Mouse (Mus musculus) embryo, embryonic 11 days (tissue): Measurements from ENCODE around the gene Nudt14.

Experiments used
- DNase-seq: peaks from one replicate; pipeline ENCODE4 v3.0.0-alpha.2; 2015

The Nudt14 gene

DNA sequence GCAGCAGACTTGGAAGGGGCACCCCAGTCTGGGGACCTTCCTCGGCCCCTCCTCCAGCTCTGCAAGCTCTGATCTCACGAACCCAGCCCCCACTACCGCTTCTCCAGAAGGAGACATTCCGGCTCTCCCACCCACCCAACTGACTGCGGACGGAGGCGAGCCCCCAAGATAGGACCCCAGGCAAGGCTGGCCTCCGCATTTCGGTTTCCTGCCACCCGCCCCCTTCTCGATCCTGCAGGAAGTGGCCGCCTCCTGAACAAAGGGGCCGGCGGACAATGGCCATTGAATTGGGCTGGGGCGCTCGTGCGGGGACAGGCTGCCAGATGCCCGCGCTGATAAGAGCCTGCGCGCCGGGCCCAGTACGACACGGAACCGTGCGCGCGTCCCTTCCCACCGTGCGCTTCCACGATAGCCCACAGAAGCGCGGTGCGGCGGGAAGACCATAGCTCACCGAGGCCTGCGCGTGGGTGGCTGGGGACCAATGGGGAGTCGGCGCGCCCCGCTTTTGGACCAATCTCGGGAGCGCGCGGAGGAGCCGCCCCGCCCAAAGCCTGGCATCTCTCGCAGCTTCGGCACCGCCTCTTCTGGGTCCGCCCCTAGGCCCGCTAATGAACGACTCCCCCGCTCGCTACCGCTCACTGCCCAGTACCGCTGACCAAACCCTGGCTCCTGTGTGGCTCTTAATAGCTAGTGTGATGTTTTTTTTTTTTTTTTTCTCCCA is 8.3 kb upstream of the Nudt14 start:
- peak; percentile 97 for DNase-seq

DNA sequence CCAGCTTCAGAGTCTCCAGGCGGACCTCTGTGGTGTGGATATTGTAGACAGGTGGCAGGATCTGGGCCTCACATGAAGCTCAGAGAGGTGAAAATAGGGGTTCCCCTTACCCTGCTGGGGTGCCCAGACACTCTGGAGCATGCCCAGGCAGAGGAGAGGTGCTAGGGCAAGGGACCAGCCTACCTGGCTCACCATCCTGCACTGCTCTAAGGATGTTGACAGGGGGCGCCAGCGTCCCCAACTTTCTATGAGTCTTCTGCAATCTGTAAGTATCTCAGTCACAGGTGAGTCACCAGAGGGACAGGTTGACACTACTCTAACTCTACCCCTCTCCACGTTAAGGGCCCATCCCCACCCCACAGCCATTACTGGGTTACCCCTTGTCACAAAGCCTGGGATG is 5.4 kb upstream of the Nudt14 start:
- DNase-seq, result no peak

DNA sequence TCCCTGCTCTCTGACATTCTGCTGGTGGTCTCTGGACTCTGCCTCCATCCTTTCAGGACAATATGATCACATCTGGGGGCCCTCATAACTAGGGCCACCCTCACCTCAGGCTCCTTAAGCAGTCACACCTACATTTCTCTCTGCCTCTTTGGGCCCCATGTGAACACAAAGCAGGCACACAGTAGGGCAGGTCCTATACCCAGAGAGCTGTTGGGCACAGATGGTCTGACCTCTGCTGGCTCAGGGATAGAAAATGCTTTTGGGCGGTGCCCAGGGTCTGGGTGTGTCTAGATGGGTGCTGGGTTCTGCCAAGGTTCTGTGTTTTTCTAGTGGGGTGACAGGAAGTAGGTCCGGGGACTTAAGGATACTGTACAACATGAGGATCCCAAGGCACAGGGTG is 1.7 kb upstream of the Nudt14 start:
- no peak for DNase-seq

DNA sequence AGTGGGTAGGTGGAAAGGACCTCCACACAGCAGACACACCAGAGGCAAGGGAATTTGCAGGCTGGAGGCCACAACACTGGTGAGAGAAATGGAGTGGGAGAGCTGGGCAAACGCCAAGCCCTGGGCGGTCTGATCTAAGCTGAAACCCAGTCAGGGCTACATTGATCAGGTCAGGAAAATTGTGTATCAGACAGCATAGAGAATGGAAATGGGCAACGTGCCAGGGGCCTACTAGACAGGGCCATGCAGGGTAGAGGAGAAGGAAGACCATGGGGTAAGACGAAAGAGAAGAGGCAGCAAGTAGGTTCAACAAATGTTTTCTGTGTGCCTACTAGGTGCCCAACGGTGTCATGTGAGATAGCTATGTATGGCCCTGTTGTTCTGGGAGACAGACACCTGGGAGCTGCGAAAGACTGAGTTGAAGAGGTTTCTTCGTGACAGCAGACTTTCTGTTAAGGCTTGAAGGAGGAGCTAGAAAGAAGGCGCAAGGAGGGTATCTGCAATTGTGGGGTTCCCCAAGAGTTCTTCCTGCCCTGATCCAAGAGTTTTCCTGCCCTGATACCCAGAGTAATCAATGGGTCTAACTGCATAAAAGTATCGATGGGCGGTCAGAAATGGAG is 658 bp downstream of the Nudt14 start:
- no peak for DNase-seq

DNA sequence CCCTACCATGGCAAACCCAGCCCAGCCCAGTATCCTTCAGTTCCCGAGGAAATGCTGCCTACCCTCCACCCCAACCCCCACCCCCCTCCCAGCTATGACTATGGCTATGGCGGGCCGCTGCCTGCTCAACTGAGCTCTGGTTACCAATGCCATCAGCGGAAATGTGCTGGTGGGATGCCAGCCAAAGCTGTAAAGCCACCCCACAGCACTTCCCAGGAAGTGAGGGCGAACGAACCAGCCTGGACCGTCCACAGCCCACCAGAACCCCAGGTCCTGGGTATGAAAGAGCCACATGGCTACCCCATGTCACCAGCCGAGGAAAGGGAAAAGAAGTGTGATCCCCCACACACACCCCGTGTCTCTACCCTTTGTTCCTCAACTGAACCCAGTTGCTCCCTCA is 1.2 kb downstream of the Nudt14 start:
- DNase-seq, result no peak

DNA sequence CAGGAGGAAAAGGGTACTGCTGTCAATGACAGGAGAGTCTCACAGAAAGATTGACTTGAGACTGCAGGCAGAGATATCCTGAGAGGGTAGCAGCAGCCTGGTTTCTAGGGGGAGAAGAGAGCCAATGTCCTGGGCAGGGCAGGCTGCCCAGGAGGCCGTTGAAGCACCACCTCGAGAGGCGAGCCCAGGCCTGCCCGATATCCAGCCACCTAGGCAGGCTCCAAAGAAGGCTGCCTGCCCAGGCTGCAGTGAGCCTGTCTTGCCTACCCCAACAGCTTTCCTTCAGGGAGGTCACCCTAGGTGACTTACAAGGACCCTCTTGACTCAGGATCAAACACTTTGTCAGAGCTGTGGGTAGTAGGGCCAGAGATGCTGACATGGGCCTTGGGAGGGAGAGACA is 1.7 kb downstream of the Nudt14 start:
- no peak for DNase-seq

DNA sequence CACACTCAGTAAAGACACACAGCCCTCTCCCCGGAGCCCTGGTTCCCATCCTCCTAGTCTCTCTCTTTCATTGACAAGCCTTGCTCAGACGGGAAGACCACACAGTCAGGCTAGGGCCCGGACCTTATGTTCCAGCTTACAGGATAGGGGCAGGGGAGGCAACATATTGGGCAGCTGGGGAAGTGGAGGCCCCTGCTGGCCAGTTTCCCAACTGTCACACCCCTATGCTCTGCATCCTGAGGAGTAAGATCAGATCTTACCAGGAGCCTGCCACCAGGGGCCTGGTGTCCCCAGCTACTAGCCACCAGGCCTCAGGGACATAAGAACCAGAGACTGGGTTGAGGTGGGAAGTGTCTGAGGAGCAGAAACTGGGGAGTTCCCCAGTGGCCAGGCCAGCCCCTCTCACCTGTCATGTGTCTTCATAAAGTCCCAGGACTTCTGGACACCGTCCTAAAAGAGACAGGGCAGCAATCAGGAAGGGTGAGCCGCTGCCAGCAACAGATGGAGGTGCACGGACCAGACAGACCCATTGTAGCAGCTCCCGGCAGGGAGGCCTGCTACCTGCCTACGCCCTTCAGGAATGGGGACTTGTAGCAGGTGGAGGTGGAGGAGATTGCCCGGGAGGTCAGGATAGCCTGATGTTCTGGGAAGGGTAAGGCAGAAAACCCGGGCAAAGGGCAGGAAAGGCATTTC is 2.9 kb downstream of the Nudt14 start:
- peak; percentile 76 for DNase-seq

DNA sequence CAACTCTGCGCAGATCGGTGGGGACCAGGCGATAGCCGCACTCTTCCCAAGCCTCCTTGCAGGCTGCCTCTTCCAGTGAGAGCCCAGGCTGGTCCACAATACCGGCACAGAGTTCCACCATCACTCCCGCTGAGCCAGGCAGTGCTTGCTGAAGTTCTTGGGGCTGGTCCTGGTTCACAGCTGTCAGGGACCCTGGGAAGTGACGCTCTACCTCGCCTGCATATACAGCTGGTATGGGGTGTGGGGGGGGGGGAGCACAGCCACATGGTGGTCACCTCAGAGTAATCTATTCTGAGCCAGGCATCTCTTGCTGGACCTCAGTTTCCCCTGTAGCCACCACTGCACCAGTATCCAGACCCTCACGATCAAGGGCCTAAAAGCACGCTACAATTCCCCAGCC is 3.6 kb downstream of the Nudt14 start:
- DNase-seq, result no peak

DNA sequence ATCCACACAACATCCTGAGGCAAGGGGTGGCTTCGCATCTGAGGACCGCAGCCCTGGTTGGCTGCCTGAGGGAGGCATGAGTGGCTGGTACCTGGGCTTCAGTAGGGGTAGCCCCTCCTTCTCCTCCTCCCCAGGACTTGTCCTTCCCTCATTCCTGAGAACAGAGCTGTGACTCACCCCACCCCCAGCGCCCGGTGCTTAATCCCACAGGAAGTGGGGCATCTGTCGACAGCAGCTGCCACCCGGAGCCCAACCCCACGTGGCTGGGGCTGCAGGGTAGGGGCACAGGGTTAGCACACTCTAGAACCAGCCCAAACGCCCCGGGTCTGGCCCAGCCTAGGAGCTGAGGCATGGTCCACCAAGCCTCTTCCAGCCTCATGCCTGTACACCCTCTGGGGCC is 4.0 kb downstream of the Nudt14 start:
- DNase-seq, result no peak

DNA sequence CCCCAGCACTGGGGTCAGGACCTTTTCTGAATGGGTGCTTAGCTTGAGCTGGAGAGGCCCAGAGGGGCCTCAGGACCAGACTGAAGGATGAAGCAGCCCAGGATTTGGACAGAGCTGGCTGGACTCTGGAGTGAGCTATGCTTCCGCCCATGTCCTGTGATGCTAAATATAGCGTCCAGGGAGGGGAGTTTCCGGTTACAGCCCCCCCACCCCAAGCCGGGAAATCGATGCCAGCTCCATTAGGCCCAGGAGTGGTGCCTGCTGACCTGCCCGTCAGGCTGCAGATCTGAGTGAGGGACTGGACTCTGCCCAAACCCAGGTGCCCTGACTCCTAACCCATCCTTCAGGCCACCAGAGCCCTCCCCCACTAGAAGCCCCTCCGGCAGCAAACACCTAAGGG is 9.3 kb downstream of the Nudt14 start:
- no peak for DNase-seq

DNA sequence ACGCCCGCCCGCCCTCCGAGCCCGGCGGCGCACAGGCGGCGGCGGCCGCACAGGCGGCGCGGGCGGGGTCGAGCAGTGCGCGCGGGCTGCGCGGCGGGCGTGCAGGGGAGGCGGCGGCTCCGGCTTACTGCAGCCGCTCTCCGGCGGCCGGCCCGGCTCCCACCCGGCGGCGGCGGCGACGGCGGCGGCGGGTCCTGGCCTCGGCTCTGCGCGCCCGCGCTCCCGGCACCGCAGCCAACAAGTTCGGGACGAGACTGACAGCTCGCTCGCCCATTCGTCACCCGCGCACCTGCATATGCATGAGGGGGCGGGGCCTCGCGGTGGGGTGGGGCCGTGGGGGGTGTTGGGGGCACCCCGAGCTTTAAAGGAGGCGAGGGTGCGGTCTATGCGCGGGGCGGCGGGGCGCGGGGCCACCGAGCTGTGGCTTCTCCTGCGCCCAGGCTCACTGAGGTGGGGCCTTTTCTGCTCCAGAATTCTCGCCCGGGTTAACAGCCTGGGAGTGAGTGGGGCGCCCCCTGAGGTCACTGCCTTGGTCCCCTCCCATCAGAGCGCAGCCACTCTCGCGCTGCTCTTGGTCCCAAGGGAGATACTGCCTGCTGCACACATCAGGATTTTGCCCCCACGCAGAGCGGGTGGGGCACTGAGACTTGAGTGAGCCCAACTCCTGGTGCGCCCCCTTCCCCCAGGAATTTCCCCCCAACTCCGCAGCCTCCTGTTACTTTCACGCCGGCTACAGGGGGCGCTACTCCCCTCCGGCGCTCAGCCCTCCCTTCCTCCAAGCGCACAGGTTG is 12.2 kb downstream of the Nudt14 start, which contains the start of gene Jag2:
TSS of gene Jag2 (minus strand) at position 215 of the 791 bp plus-strand sequence.
- peak; percentile 77 for DNase-seq

DNA sequence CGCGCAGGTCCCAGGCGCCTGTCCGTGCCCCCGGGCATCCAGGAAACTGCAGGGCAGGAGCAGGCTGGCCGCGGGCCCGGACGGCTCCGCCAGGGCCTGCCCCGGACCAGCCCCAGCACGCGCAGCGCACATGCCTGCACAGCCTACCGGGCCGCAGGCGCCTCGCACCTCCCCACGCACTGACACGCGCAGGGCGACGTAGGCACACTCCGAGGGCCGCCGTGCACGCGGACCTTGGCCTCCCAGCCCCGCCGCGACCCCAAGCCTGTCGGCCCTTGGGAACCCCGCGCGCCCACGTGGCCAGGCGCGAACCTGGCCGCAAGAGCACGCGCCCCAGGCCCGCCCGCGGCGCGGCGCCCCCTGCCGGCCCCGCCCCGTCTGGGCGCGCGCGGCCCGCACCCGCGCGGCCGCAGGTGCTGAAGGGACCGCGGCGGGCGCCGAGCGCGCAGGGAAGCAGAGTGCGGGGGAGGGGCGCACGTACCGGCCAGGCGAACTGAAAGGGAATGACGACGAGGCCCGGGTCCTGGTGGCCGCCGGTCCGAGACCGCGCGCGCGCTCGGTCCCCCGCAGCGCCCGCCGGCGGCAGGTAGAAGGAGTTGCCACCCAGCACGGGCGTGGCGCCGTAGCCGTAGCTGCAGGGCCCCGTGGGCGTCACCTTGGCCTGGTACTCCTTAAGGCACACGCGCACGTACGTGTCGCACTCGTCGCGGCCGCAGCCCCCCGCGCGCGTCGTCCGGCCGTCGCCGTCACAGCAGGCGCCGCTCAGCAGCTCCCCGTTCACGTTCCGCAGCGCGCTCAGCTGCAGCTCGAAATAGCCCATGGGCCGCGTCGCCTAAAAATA is 13.3 kb downstream of the Nudt14 start:
- peak; percentile 69 for DNase-seq

DNA sequence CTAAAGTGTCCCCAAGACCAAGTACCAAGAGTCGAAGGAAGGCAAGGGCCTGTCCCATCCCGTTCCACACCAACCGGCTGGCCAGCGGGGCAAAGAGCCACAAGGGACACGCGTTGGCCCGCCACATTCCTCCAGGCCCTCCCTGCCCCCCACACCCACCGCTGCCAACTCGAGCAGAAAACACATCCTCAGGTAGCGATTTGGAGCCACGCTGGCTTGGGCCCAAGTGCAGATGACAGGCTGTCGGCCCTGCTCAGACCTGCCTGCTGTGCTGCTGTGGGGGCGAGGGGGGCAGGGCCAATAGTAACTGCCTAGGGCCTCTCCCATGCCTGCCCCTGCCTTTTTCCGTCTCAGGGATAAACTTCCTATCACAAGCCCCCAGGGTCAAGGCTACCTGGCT is 14.7 kb downstream of the Nudt14 start:
- DNase-seq, result no peak

DNA sequence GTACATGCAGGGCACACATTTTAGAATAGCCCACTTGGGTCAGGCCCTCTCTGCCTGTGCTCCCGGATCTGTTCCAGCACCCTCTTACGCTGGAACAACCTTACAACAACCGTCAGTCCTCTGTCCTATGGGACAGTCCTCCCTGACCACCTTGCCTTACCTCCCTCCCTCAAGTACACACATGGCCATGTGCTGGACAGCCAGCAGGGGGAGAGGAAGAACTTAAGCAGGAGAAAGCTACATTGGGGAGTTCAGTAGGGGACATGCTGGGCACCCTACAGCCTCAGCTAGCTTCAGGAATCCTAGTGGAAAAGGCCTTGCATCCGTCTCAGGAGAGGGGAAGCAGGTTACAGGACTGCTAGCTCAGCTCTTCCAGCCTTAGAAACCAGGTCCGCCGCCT is 16.0 kb downstream of the Nudt14 start:
- no peak for DNase-seq

DNA sequence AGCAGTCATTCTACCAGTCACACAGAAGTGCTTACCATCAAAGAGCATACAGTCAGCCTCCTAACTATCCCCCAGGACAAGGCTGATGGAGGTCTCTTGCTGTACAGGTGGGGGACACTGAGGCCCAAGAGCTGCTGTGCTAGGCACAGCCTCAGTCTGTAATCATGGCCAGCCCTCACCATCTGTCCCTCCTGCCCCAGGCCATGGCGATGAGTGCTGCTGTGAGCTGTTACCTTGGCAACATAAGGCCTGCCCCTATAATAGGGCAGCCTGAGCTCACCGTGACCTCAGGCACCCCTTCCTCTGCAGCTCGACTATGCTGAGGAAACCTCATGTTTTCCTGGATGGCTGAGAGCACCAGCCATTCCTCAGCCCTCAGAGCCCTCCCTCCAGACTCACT is 19.4 kb downstream of the Nudt14 start:
- peak; percentile 45 for DNase-seq

DNA sequence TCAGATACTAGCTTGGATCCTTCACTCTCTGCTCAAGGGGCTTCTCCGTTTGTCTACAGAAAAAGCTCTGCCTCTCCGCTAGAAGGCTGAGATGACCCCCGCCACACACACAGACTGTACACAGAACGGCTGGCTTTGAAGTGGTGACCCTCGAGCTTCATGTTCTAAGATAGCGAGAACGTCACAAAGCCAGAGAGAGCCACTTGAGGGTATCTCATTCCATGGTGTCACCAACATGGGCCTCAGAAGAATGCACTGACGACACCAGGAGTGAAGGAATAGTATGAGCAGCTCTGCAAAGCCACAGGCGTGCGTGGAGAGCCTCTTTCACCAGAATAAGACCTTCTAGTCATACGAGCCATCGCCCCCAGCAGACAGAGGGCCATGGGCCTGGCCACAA is 20.4 kb downstream of the Nudt14 start:
- no peak for DNase-seq

DNA sequence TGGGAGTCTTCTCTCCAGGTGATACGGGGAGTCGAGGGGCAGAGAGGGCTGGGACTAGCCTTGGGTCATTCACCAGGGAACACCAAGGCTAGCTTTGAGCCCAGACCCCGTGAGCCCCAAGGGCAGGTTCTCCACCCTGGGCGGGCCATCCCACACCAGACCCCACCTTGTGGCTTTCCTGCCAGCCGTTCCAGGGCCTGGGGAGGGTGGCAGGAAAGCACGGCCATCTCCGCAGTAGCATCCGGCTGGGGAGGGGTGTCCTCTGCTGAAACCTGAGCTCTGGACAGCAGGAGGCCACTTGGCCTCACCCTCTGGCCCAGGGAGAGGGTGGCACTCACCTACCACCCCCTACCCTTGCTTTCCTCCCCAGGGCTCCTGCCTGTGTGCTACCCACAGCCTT is 24.0 kb downstream of the Nudt14 start:
- DNase-seq, result no peak

DNA sequence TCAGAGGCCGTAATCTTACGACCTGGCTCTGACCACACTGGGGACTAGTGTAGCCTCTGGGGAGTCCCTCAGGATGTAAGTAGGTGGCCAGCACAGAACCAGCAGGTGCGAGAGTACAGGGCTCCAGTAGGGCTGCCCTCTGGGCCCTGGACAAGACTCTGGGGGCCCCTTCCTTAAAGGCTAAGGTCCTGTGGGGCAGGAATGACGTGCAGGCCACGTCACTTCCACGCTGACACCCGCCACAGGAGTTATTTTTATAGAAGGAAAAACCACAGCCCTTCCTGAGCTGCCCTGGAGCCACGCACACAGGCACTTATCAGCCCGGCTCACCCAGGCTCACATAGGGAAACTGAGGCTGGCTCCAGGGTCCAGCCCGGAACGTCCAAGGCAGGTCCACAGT is 24.4 kb downstream of the Nudt14 start:
- DNase-seq, result no peak

DNA sequence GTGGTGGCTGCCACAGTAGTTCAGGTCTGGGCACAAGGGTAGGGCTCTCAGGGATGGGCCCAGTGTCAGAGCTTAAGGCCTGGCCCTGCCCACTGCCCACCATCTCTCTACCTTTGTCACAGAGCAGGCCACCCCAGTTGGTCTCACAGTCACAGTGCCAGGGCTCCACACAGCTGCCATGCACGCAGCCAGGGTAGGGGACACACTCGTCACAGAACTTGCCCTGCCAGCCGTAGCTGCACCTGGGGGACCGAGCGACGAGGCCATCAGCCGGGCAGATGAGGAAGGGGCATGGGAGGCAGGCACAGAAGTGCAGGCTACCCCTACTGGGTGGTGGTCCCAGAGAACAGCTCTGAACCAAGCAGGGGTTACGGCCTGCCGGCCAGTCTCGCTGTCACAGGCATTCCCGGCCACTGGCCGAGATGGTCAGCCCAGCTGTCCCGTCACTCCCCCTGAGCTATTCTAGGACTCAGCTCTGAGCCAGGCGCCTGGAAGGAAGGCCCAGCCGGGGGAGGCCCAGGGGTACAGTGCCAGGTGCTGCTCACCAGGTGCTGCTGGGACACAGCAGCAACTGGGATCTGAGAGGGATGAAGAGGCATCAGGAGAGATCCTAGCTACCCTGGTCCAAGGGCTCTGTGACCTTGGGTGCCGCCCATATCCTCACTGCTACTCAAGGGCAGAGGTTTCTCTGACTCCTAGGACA is 25.1 kb downstream of the Nudt14 start:
- DNase-seq, result no peak

DNA sequence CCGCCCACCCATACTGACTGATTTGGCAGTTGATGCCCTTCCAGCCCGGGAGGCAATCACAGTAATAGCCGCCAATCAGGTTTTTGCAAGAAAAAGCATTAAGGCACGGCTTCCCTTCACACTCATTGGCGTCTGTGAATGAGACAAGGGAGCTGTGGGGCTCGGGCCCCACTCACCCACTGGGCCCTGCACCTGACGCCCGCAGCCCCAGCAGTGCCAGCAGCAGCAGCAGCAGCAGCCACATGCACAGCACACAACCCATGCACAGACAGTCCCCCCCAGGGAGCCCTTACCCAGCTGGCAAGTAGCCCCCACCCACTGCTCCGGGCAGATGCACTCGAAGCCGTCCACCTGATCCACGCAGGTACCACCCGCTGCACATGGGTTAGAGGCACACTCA is 26.3 kb downstream of the Nudt14 start:
- no peak for DNase-seq

DNA sequence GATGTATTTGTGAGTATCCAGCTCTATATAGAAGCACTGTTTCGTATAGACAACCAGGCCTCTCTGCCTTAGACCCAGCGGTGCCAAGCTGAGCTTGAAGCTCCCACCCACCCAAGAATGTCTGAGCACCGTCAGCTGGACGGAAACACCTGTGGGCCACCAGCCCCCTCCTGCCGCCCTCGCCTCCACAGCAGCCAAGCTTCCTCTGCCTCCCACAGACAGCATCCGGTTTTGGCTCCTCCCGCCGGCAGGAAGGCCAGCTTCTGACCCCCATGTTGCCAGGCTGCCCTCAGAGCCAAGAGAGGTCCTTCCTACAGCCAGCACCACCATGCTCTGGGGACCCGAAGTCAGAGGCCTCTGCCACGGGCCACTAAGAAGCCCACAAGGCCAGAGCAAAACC is 27.4 kb downstream of the Nudt14 start:
- no peak for DNase-seq
